Mouse (Mus musculus): ENCODE results near the gene Atp2b2.

Atp2b2 gene

GRCm38 (mm10) chr6:113884806-113885205, 157.6 kb downstream of the Atp2b2 start:
- no peak for DNase-seq

- no peak for DNase-seq
These were observed 159.2 kb downstream of the Atp2b2 start for GRCm38 (mm10) chr6:113883225-113883624.

- no peak for DNase-seq
These were observed 160.0 kb downstream of the Atp2b2 start for GRCm38 (mm10) chr6:113882396-113882795.

GRCm38 (mm10) chr6:113881561-113882243, 160.7 kb downstream of the Atp2b2 start:
- DNase-seq, result peak; percentile 74

- no peak for DNase-seq
These were observed 163.0 kb downstream of the Atp2b2 start for GRCm38 (mm10) chr6:113879366-113879765.

GRCm38 (mm10) chr6:113878510-113879128, 163.8 kb downstream of the Atp2b2 start:
- DNase-seq, result no peak

GRCm38 (mm10) chr6:113876585-113876984, 165.8 kb downstream of the Atp2b2 start:
- DNase-seq, result no peak

- DNase-seq, result no peak
These were observed 167.2 kb downstream of the Atp2b2 start for GRCm38 (mm10) chr6:113875201-113875600.

GRCm38 (mm10) chr6:113872654-113873053, 169.8 kb downstream of the Atp2b2 start:
- DNase-seq, result no peak

GRCm38 (mm10) chr6:113870775-113871174, 171.6 kb downstream of the Atp2b2 start:
- DNase-seq, result no peak

- no peak for DNase-seq
These were observed 173.9 kb downstream of the Atp2b2 start for GRCm38 (mm10) chr6:113868552-113868951.

GRCm38 (mm10) chr6:113865699-113866098, 176.7 kb downstream of the Atp2b2 start:
- DNase-seq, result no peak

GRCm38 (mm10) chr6:113864812-113865211, 177.6 kb downstream of the Atp2b2 start:
- DNase-seq, result no peak

- no peak for DNase-seq
These were observed 179.5 kb downstream of the Atp2b2 start for GRCm38 (mm10) chr6:113862955-113863354.

GRCm38 (mm10) chr6:113861938-113862337, 180.5 kb downstream of the Atp2b2 start:
- DNase-seq, result no peak

- no peak for DNase-seq
These were observed 181.0 kb downstream of the Atp2b2 start for GRCm38 (mm10) chr6:113861375-113861770.

GRCm38 (mm10) chr6:113860735-113861374, 181.6 kb downstream of the Atp2b2 start:
- DNase-seq, result peak; percentile 12

- no peak for DNase-seq
These were observed 182.2 kb downstream of the Atp2b2 start for GRCm38 (mm10) chr6:113860023-113860734.

GRCm38 (mm10) chr6:113858317-113858716, 184.1 kb downstream of the Atp2b2 start:
- no peak for DNase-seq

GRCm38 (mm10) chr6:113857310-113857873, 185.0 kb downstream of the Atp2b2 start:
- no peak for DNase-seq

GRCm38 (mm10) chr6:113856790-113857189, 185.6 kb downstream of the Atp2b2 start:
- DNase-seq, result no peak

- no peak for DNase-seq
These were observed 186.2 kb downstream of the Atp2b2 start for GRCm38 (mm10) chr6:113856095-113856646.

- no peak for DNase-seq
These were observed 186.8 kb downstream of the Atp2b2 start for GRCm38 (mm10) chr6:113855581-113855980.
